ENCODE assay signal across 9 mouse cellular contexts in the genomic region with DNA sequence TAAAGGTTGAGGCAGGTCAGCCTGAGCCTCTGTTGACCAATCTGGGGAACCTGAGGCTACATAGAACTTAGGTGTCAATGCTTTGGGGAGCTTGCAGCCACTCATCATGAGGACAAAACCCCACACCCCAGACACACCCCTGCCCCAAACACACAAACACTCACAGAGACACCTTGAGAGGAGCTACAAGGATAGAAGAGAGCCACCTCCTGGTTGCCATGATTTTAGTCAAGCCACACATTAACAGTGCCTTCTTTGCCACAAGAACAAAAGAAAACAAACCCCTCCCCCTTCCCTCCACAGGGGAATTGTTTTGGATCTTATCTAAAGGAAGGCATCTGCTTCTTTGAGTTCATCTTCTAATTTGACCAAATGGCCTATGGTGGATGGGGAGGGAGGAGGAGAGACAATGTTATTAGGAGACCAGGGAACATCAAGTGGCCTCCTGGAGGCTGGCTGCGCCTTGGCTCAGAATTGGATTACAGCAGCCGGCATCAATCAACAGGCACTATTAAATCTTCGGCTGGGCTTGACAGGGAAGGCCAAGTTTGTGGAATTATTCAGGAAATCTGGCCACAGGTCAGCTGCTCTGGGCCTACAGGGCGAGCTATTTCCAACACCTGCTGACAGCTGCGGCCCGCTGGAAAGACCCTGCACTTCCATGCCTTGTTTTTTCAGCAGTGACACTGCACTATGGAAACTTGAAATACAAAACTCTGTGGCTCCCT. TPM values are rescaled to one million over a fixed set of nuclear protein-coding genes. Genes with fewer than 3 reads are reported as not detected.
DNase-seq lines count a peak whose midpoint lies in the region; ATAC-seq and TF ChIP-seq lines count a peak whose summit lies in the region.
"Had no signal": no experiment of that assay in that cellular context is flagged by ENCODE, and none has a peak within 500 bp of the region (broad histone marks: within the 10 kb centered on the region; RNA-seq: fewer than 3 reads in every experiment).

No protein-coding gene starts in this region.

- WGBS in heart, embryonic 11.5 days (ENCODE audit: insufficient replicate concordance), result 9% methylated on average over 6 of the region's 6 CpGs

- TF ChIP-seq EP300 in CH12.LX (IDR thresholded peaks at IDR 0.05; ENCODE audit: low read length), result no peak

- TF ChIP-seq RAD21 in CH12.LX (IDR thresholded peaks at IDR 0.05; ENCODE audit: low read depth, low read length), result peak; percentile 26

- no peak overlapping the region for H3K4me3 ChIP-seq in CH12.LX (replicated peaks in 1 of 3; ENCODE audit: low read depth in 2 of 3, low read length in 2 of 3, poor library complexity in 1 of 3)
- H3K4me3 ChIP-seq in heart, embryonic 11.5 days (ENCODE audit: low read depth, low read length), result no peak overlapping the region
- H3K4me3 ChIP-seq: liver, embryonic 13.5 days had no signal

- no peak for DNase-seq in CH12.LX (ENCODE audit: extremely low read depth)
- peak; percentile 67 for DNase-seq in adrenal gland, postnatal 10 days
- peak; percentile 85 for DNase-seq in kidney, postnatal 10 days
- peak; percentile 15 for DNase-seq in retina, embryonic 14.5 days (ENCODE audit: low spot score)
- DNase-seq in left cerebral cortex, adult 11 months (ENCODE audit: low spot score), result no peak
- no peak for DNase-seq in left cerebral cortex, postnatal 36 days (ENCODE audit: low spot score in 2 of 2)
- DNase-seq: liver, embryonic 13.5 days had no signal

- no peaks in the 10 kb centered on the region for H3K27me3 ChIP-seq in CH12.LX (replicated peaks)
- H3K27me3 ChIP-seq in heart, embryonic 11.5 days (ENCODE audit: control insufficient read depth, insufficient read depth, low read length), result no peaks in the 10 kb centered on the region

- no peak overlapping the region for H3K9ac ChIP-seq in CH12.LX (ENCODE audit: insufficient read depth, low read depth)
- no peak overlapping the region; the same call in 1 of the 2 replicates for H3K9ac ChIP-seq in heart, embryonic 11.5 days (ENCODE audit: low read depth, low read length)
- H3K9ac ChIP-seq: liver, embryonic 13.5 days had no signal

- no peak for TF ChIP-seq POLR2A in CH12.LX (IDR thresholded peaks at IDR 0.05; ENCODE audit: low read depth, low read length)

- no peak overlapping the region for H3K27ac ChIP-seq in CH12.LX (ENCODE audit: insufficient read depth, low read depth)
- peak overlapping the region; percentile 76 for H3K27ac ChIP-seq in heart, embryonic 11.5 days (ENCODE audit: low read depth, low read length)
- H3K27ac ChIP-seq: liver, embryonic 13.5 days had no signal

- dilution Hi-C loops in CH12.LX (cut with MboI; ENCODE audit: extremely low pct_ligation_motif_present, extremely low pct_unique_long_range_greater_than_20kb, low sequenced_read_pairs), result no loop called here

- H3K79me2 ChIP-seq in CH12.LX (replicated peaks; ENCODE audit: control insufficient read depth, extremely low read depth, insufficient read depth, poor library complexity, severe bottlenecking), result no peaks in the 10 kb centered on the region

- ATAC-seq in heart, embryonic 11.5 days (replicated peaks; ENCODE audit: insufficient number of reproducible peaks, low FRiP score, low TSS enrichment), result no peak
- ATAC-seq in CD4-positive, CD25-positive, alpha-beta regulatory T cell, adult 4 months, result no peak

- intact Hi-C loops in left cerebral cortex, postnatal 36 days (cut with DNase I), result loop anchor here (5.0 kb wide), 1 partner anchor 42 kb away; no protein-coding TSS in a partner anchor

- H3K36me3 ChIP-seq in CH12.LX (replicated peaks in 1 of 2; ENCODE audit: control insufficient read depth in 1 of 2, insufficient read depth in 1 of 2, low read length in 1 of 2), result no peaks in the 10 kb centered on the region
- no peaks in the 10 kb centered on the region for H3K36me3 ChIP-seq in heart, embryonic 11.5 days (ENCODE audit: control insufficient read depth, insufficient read depth, low read length)
- H3K36me3 ChIP-seq: liver, embryonic 13.5 days had no signal

- H3K4me2 ChIP-seq in CH12.LX (ENCODE audit: insufficient read depth, low read depth, poor library complexity, severe bottlenecking), result no peak overlapping the region
- H3K4me2 ChIP-seq in heart, embryonic 11.5 days, result no peak overlapping the region
- H3K4me2 ChIP-seq: liver, embryonic 13.5 days had no signal

- TF ChIP-seq CTCF in CH12.LX (conservative IDR thresholded peaks at IDR 0.05 in 1 of 2, IDR thresholded peaks at IDR 0.05 in 1 of 2; ENCODE audit: low read depth in 2 of 2, low read length in 2 of 2), result peak in 1 of 2 experiments; percentile 43; a peak in 2 of 4 replicates

- H3K9me3 ChIP-seq in CH12.LX (replicated peaks; ENCODE audit: low read length), result no peaks in the 10 kb centered on the region
- H3K9me3 ChIP-seq in heart, embryonic 11.5 days (replicated peaks; ENCODE audit: control insufficient read depth, low read length), result no peaks in the 10 kb centered on the region
- H3K9me3 ChIP-seq: liver, embryonic 13.5 days had no signal

- H3K4me1 ChIP-seq in CH12.LX (ENCODE audit: control insufficient read depth in 1 of 2, insufficient read depth in 2 of 2), result peaks cover 3 to 19% of the 10 kb centered on the region in 2 experiments; a peak in 3 of 4 replicates
- peaks cover 36% of the 10 kb centered on the region for H3K4me1 ChIP-seq in heart, embryonic 11.5 days (ENCODE audit: control insufficient read depth, insufficient read depth, low read length)

- in situ Hi-C loops in CH12.LX (cut with MboI; ENCODE audit: low pct_ligation_motif_present, low pct_unique_long_range_greater_than_20kb, low sequenced_read_pairs), result no loop called here

TF ChIP-seq in CH12.LX, 34 proteins besides CTCF, POLR2A, EP300 and RAD21:
- TF ChIP-seq NRF1 (IDR thresholded peaks at IDR 0.05; ENCODE audit: low read depth, low read length) (no peak), SMC3 (IDR thresholded peaks at IDR 0.05; ENCODE audit: low read depth, low read length) (peak; percentile 44)

RNA-seq across cellular contexts. Expression of gene Colq, which starts 26.5 kb away (rescaled TPM):
- total RNA-seq in CH12.LX (2012; rRNA removed), result 2.5 and 4.2 TPM in 2 replicates
- total RNA-seq in CH12.LX (2014; rRNA removed), result 1.5 and 1.7 TPM in 2 replicates
- polyA plus RNA-seq in CH12.LX (2012; ENCODE audit: insufficient read length, low read depth), result 4.6 and 5.1 TPM in 2 replicates
- total RNA-seq in adrenal gland, postnatal 10 days (2021), result 1 to 10 TPM; 1.1 to 4.0 TPM
- polyA plus RNA-seq in heart, embryonic 11.5 days (2014; fragmentation: Nextera tagmentation; extraction: Ambion mirVana), result 4.7 and 6.8 TPM in 2 replicates
- polyA plus RNA-seq in CD4-positive, CD25-positive, alpha-beta regulatory T cell, adult 4 months (2017; shearing (Covaris generic)), result 1 to 10 TPM; 5.6 to 8.5 TPM
- total RNA-seq in left cerebral cortex, postnatal 36 days (2021), result 1 to 10 TPM; 1.4 to 2.6 TPM

Comparison
In these comparisons a context has a peak if more than half of its experiments do, and no peak if none do; other contexts are left out.
1. DNase-seq: peak in adrenal gland, postnatal 10 days (single experiment), kidney, postnatal 10 days (single experiment) and retina, embryonic 14.5 days (single experiment); none in CH12.LX (single experiment), left cerebral cortex, adult 11 months (single experiment) and left cerebral cortex, postnatal 36 days (0 of 2).